Mouse (Mus musculus) heart, embryonic 10.5 days (tissue): ENCODE results near the gene Hnrnpul2. TPM values are rescaled to one million over a fixed set of nuclear protein-coding genes. Genes with fewer than 3 reads are reported as not detected.

Experiments used
- DNase-seq: peaks from one replicate; pipeline ENCODE4 v3.0.0-alpha.2; 2017; ENCODE audit warnings: low spot score
- H3K27ac ChIP-seq: fragments of 300-500 bp; sonication (generic); 2 replicates; pipeline ENCODE4 v1.5.1; 2016; ENCODE audit warnings: mild to moderate bottlenecking
- H3K27me3 ChIP-seq: fragments of 300-500 bp; sonication (generic); 2 replicates; pipeline ENCODE4 v1.6.1; 2016; ENCODE audit warnings: mild to moderate bottlenecking; ENCODE audit not compliant: poor library complexity, insufficient read depth, severe bottlenecking
- H3K36me3 ChIP-seq: fragments of 300-500 bp; sonication (generic); 2 replicates; pipeline ENCODE4 v1.6.1; 2016; ENCODE audit warnings: mild to moderate bottlenecking, moderate library complexity
- H3K4me1 ChIP-seq: fragments of 300-500 bp; sonication (generic); 2 replicates; pipeline ENCODE4 v1.6.1; 2016; ENCODE audit warnings: mild to moderate bottlenecking
- H3K4me3 ChIP-seq: fragments of 300-500 bp; sonication (generic); 2 replicates; pipeline ENCODE4 v1.5.1; 2016; ENCODE audit warnings: mild to moderate bottlenecking, moderate library complexity
- H3K9me3 ChIP-seq: fragments of 300-500 bp; sonication (generic); 2 replicates; pipeline ENCODE4 v1.6.1; 2016; ENCODE audit warnings: mild to moderate bottlenecking, moderate library complexity
- WGBS: fragments of 180-500 bp; shearing (Covaris S2); methylation state at CpG from one replicate; pipeline ENCODE4 v1.1.7; 2016; 5-methylcytosine and 5-hydroxymethylcytosine counted together
- polyA plus RNA-seq: library from polyadenylated mRNA; unstranded; fragments of >200 nt; fragmentation: Nextera tagmentation; extraction: Ambion mirVana; gene quantifications from 2 replicates; pipeline ENCODE4 v1.2.1, GENCODE M21; 2016

Gene Hnrnpul2
- polyA plus RNA-seq, 1 experiment from 2014 or later, result 4.6 TPM

- DNase-seq, result no peak
- Histone ChIP-seq H3K27me3 (no peaks in the 10 kb centered on the region), H3K4me1 (peaks cover 11% of the 10 kb centered on the region), H3K9me3 (no peaks in the 10 kb centered on the region), H3K27ac (no peak overlapping the region), H3K4me3 (no peak overlapping the region), H3K36me3 (peaks cover 46% of the 10 kb centered on the region)
- WGBS, result 90% methylated on average over 7 of the region's 7 CpGs
Measured at GRCm38 (mm10) chr19:8875031-8875430, 55.2 kb downstream of the Hnrnpul2 start.

- peak; percentile 93 for DNase-seq
- H3K9me3 ChIP-seq, result no peaks in the 10 kb centered on the region
- peaks cover 5% of the 10 kb centered on the region; the same call in 1 of the 2 replicates for H3K4me1 ChIP-seq
- H3K27me3 ChIP-seq, result no peaks in the 10 kb centered on the region
- 2% methylated on average over 42 of the region's 42 CpGs for WGBS
- H3K4me3 ChIP-seq, result peak within 1 kb of the TSS; percentile 67
- peaks cover 23% of the 10 kb centered on the region for H3K36me3 ChIP-seq
- H3K27ac ChIP-seq, result peak within 1 kb of the TSS; percentile 94
Measured at GRCm38 (mm10) chr19:8880311-8881033, 60.7 kb downstream of the Hnrnpul2 start, which contains the start of gene Uqcc3. Gene Uqcc3, minus strand, starts transcription at chr19:8880923.

GRCm38 (mm10) chr19:8881034-8881392 is 61.2 kb downstream of the Hnrnpul2 start:
- peak overlapping the region; percentile 94; the same call in 1 of the 2 replicates for H3K27ac ChIP-seq
- DNase-seq, result no peak
- 22% methylated on average over 3 of the region's 3 CpGs for WGBS

GRCm38 (mm10) chr19:8883616-8884015 is 63.8 kb downstream of the Hnrnpul2 start, which contains the start of the genes Lbhd1 and Gm49403:
Gene Lbhd1, plus strand, starts transcription at chr19:8883732.
Gene Gm49403, plus strand, starts transcription at chr19:8883930.
- Histone ChIP-seq H3K36me3 (no peaks in the 10 kb centered on the region), H3K27me3 (no peaks in the 10 kb centered on the region), H3K4me3 (no peak within 1 kb of the TSS), H3K9me3 (no peaks in the 10 kb centered on the region), H3K4me1 (peaks cover 10% of the 10 kb centered on the region), H3K27ac (no peak within 1 kb of the TSS)
- DNase-seq, result no peak
- WGBS, result 72% methylated on average over 3 of the region's 3 CpGs

More at GRCm38 (mm10) chr19:8881034-8881392, 61.2 kb downstream of the Hnrnpul2 start:
- Histone ChIP-seq H3K27me3 (no peaks in the 10 kb centered on the region), H3K9me3 (no peaks in the 10 kb centered on the region), H3K4me1 (peaks cover 5% of the 10 kb centered on the region; the same call in 1 of the 2 replicates), H3K36me3 (peaks cover 17% of the 10 kb centered on the region), H3K4me3 (peak overlapping the region; percentile 67)

Other genes with a start within 250 kb of the Hnrnpul2 start
- 0.23 and 0.48 TPM in 2 replicates for gene Slc22a8, start 228.8 kb upstream of the Hnrnpul2 start, polyA plus RNA-seq
- 0.04 TPM in 1 of 2 replicates, not detected in the other for gene Slc22a6, start 202.0 kb upstream of the Hnrnpul2 start, polyA plus RNA-seq
- gene Chrm1, start 156.2 kb upstream of the Hnrnpul2 start, polyA plus RNA-seq, result 0.04 TPM in 1 of 2 replicates, not detected in the other
- gene Slc3a2, start 96.6 kb upstream of the Hnrnpul2 start, polyA plus RNA-seq, result 91.8 and 104 TPM in 2 replicates
- gene Wdr74, start 84.2 kb upstream of the Hnrnpul2 start, polyA plus RNA-seq, result 76.6 and 101 TPM in 2 replicates
- 1.6 and 2.1 TPM in 2 replicates for gene 1700092M07Rik, start 79.3 kb upstream of the Hnrnpul2 start, polyA plus RNA-seq
- 83.1 and 91.1 TPM in 2 replicates for gene Stx5a, start 78.6 kb upstream of the Hnrnpul2 start, polyA plus RNA-seq
- gene Nxf1, start 62.9 kb upstream of the Hnrnpul2 start, polyA plus RNA-seq, result 156 and 193 TPM in 2 replicates
- gene Tmem223, start 49.0 kb upstream of the Hnrnpul2 start, polyA plus RNA-seq, result 134 and 136 TPM in 2 replicates
- 57.4 and 60.0 TPM in 2 replicates for gene Tmem179b, start 45.5 kb upstream of the Hnrnpul2 start, polyA plus RNA-seq
- 29.7 and 36.1 TPM in 2 replicates for gene Taf6l, start 33.6 kb upstream of the Hnrnpul2 start, polyA plus RNA-seq
- 159 and 172 TPM in 2 replicates for gene Polr2g, start 21.4 kb upstream of the Hnrnpul2 start, polyA plus RNA-seq
- 5.4 and 5.9 TPM in 2 replicates for gene Zbtb3, start 17.5 kb upstream of the Hnrnpul2 start, polyA plus RNA-seq
- 43.2 and 51.3 TPM in 2 replicates for gene Ttc9c, start 677 bp upstream of the Hnrnpul2 start, polyA plus RNA-seq
- gene AC129217.1, start 9.8 kb downstream of the Hnrnpul2 start, polyA plus RNA-seq, result not detected in 2 replicates
- gene Bscl2, start 17.5 kb downstream of the Hnrnpul2 start, polyA plus RNA-seq, result 46.2 and 51.1 TPM in 2 replicates
- 2.6 and 4.7 TPM in 2 replicates for gene Gng3, start 19.2 kb downstream of the Hnrnpul2 start, polyA plus RNA-seq
- gene Lrrn4cl, start 30.8 kb downstream of the Hnrnpul2 start, polyA plus RNA-seq, result 0.36 and 0.51 TPM in 2 replicates
- gene Ubxn1, start 51.5 kb downstream of the Hnrnpul2 start, polyA plus RNA-seq, result 156 and 193 TPM in 2 replicates
- 58.9 and 59.4 TPM in 2 replicates for gene Uqcc3, start 60.9 kb downstream of the Hnrnpul2 start, polyA plus RNA-seq
- 68.9 and 88.7 TPM in 2 replicates for gene Lbhd1, start 63.7 kb downstream of the Hnrnpul2 start, polyA plus RNA-seq
- not detected in 2 replicates for gene Gm49403, start 63.9 kb downstream of the Hnrnpul2 start, polyA plus RNA-seq
- gene 1810009A15Rik, start 68.8 kb downstream of the Hnrnpul2 start, polyA plus RNA-seq, result 106 and 140 TPM in 2 replicates
- gene Gm49416, start 68.9 kb downstream of the Hnrnpul2 start, polyA plus RNA-seq, result not detected in 2 replicates
- 35.8 and 39.0 TPM in 2 replicates for gene Ints5, start 73.0 kb downstream of the Hnrnpul2 start, polyA plus RNA-seq
- gene Ganab, start 78.1 kb downstream of the Hnrnpul2 start, polyA plus RNA-seq, result 91.4 and 103 TPM in 2 replicates
- 52.0 and 57.9 TPM in 2 replicates for gene B3gat3, start 100.4 kb downstream of the Hnrnpul2 start, polyA plus RNA-seq
- gene Rom1, start 109.3 kb downstream of the Hnrnpul2 start, polyA plus RNA-seq, result 3.2 and 5.2 TPM in 2 replicates
- 17.4 and 24.4 TPM in 2 replicates for gene Eml3, start 109.5 kb downstream of the Hnrnpul2 start, polyA plus RNA-seq
- 113 and 140 TPM in 2 replicates for gene Mta2, start 121.9 kb downstream of the Hnrnpul2 start, polyA plus RNA-seq
- gene Tut1, start 133.8 kb downstream of the Hnrnpul2 start, polyA plus RNA-seq, result 25.7 and 32.8 TPM in 2 replicates
- gene Eef1g, start 147.0 kb downstream of the Hnrnpul2 start, polyA plus RNA-seq, result 378 and 459 TPM in 2 replicates
- gene Ahnak, start 169.3 kb downstream of the Hnrnpul2 start, polyA plus RNA-seq, result 15.1 and 19.4 TPM in 2 replicates